Mouse (Mus musculus) cerebellum, postnatal 10 days (tissue): ENCODE data around the gene Rhbdd3.
"Not testable (repeated sequence)": the region's sequence is repeated elsewhere in the genome, so short reads cannot be mapped to it uniquely, and the experiment has no call there.

Experiments
- DNase-seq, 2 experiments: peaks; one replicate each; pipeline ENCODE4 v3.0.0; 2021; ENCODE audit warnings: mixed read lengths in 2 of 2

Gene Rhbdd3

GRCm38 (mm10) chr11:5065056-5065821 lies 33.5 kb upstream of the Rhbdd3 start, which contains the start of gene Gas2l1:
Gas2l1 (minus strand) TSS chr11:5065327.
- peak; percentile 94 for DNase-seq

GRCm38 (mm10) chr11:5067063-5067462 lies 31.7 kb upstream of the Rhbdd3 start:
- no peak for DNase-seq

- peak in 1 of 2 experiments; percentile 19 for DNase-seq
Measured at GRCm38 (mm10) chr11:5068126-5068971, 30.4 kb upstream of the Rhbdd3 start.

- peak; percentile 53 to 67 for DNase-seq
Measured at GRCm38 (mm10) chr11:5074882-5075281, 23.8 kb upstream of the Rhbdd3 start.

GRCm38 (mm10) chr11:5075760-5076159 lies 23.0 kb upstream of the Rhbdd3 start:
- DNase-seq: no peak

GRCm38 (mm10) chr11:5076843-5077242 lies 21.9 kb upstream of the Rhbdd3 start:
- DNase-seq: not testable (repeated sequence)

- no peak for DNase-seq
Measured at GRCm38 (mm10) chr11:5089147-5089546, 9.6 kb upstream of the Rhbdd3 start.

GRCm38 (mm10) chr11:5091706-5092105 lies 7.0 kb upstream of the Rhbdd3 start:
- no peak for DNase-seq

GRCm38 (mm10) chr11:5095877-5096276 lies 2.8 kb upstream of the Rhbdd3 start:
- peak in 1 of 2 experiments; percentile 14 for DNase-seq

- no peak for DNase-seq
Measured at GRCm38 (mm10) chr11:5096480-5097020, 2.2 kb upstream of the Rhbdd3 start.

GRCm38 (mm10) chr11:5098035-5098735 lies 541 bp upstream of the Rhbdd3 start:
- DNase-seq: peak; percentile 48 to 66

GRCm38 (mm10) chr11:5099576-5100183 lies 954 bp downstream of the Rhbdd3 start:
- peak; percentile 83 to 87 for DNase-seq

- DNase-seq: peak; percentile 28 to 46
Measured at GRCm38 (mm10) chr11:5100283-5100682, 1.6 kb downstream of the Rhbdd3 start.

GRCm38 (mm10) chr11:5100801-5101200 lies 2.1 kb downstream of the Rhbdd3 start:
- peak in 1 of 2 experiments; percentile 26 for DNase-seq

- no peak for DNase-seq
Measured at GRCm38 (mm10) chr11:5101641-5102040, 2.9 kb downstream of the Rhbdd3 start.

GRCm38 (mm10) chr11:5102384-5102783 lies 3.7 kb downstream of the Rhbdd3 start:
- DNase-seq: no peak

- DNase-seq: peak in 1 of 2 experiments; percentile 13
Measured at GRCm38 (mm10) chr11:5103986-5104509, 5.3 kb downstream of the Rhbdd3 start.

- DNase-seq: peak in 1 of 2 experiments; percentile 52
Measured at GRCm38 (mm10) chr11:5109441-5109840, 10.7 kb downstream of the Rhbdd3 start.

- no peak for DNase-seq
Measured at GRCm38 (mm10) chr11:5113645-5114044, 14.9 kb downstream of the Rhbdd3 start.

GRCm38 (mm10) chr11:5114931-5115581 lies 16.3 kb downstream of the Rhbdd3 start:
- DNase-seq: peak; percentile 87 to 94

- DNase-seq: no peak
Measured at GRCm38 (mm10) chr11:5125713-5126112, 27.0 kb downstream of the Rhbdd3 start.
